In the genomic region with DNA sequence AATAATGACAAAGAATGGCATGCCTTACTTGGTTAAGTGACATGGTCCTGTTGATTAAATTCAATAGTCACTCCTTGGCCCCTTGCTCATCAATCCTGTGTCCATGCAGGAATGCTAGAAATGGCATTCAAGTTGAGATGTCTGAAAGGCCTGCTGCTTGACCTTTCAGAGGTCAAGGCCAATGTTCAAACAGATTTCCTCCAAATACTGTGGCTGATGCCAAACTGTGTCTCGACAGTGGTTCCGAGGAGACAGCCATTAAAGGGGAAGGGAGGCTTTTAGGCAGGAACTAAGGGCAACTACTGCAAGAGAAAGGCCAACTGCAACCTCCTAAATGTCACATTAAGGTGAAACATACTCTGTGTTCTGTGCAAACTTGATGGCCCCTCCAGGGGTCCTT, we compare ENCODE assay signal across 27 mouse cellular contexts.
"Had no signal": no experiment of that assay in that cellular context is flagged by ENCODE, and none has a peak within 500 bp of the region (broad histone marks: within the 10 kb centered on the region; RNA-seq: fewer than 3 reads in every experiment).

No protein-coding gene starts in this region.

- H3K4me1 ChIP-seq: heart, embryonic 10.5 days; heart, embryonic 12.5 days; hindbrain, embryonic 13.5 days; intestine, embryonic 15.5 days; liver, embryonic 13.5 days; liver, embryonic 15.5 days had no signal

- H3K36me3 ChIP-seq: heart, embryonic 10.5 days; heart, embryonic 12.5 days; hindbrain, embryonic 13.5 days; hindbrain, embryonic 15.5 days; intestine, embryonic 15.5 days; limb, embryonic 10.5 days; limb, embryonic 12.5 days; liver, embryonic 13.5 days; liver, embryonic 15.5 days had no signal

- H3K4me3 ChIP-seq: gastrocnemius, adult 2 months; heart, embryonic 10.5 days; heart, embryonic 12.5 days; hindbrain, embryonic 13.5 days; hindbrain, embryonic 15.5 days; intestine, embryonic 15.5 days; left cerebral cortex, adult 2 months; limb, embryonic 10.5 days; limb, embryonic 12.5 days; liver, embryonic 13.5 days; liver, embryonic 15.5 days had no signal

- DNase-seq: gastrocnemius, adult 2 months; gastrocnemius, postnatal 10 days; gastrocnemius, postnatal 25 days; heart, adult 18-20 months; heart, postnatal 10 days; heart, postnatal 4 days; kidney, adult 18-20 months; kidney, adult 8-10 months; kidney, postnatal 14 days; kidney, postnatal 36 days; layer of hippocampus, adult 9-11 months; layer of hippocampus, postnatal 36 days; liver; liver, embryonic 13.5 days; liver, postnatal 0 days had no signal

- H3K27me3 ChIP-seq: heart, embryonic 12.5 days; hindbrain, embryonic 13.5 days; hindbrain, embryonic 15.5 days; intestine, embryonic 15.5 days; limb, embryonic 12.5 days; liver, embryonic 13.5 days; liver, embryonic 15.5 days had no signal

- H3K27ac ChIP-seq: gastrocnemius, adult 2 months; heart, embryonic 10.5 days; hindbrain, embryonic 13.5 days; intestine, embryonic 15.5 days; left cerebral cortex, adult 2 months; limb, embryonic 10.5 days; limb, embryonic 12.5 days; liver, embryonic 13.5 days; liver, embryonic 15.5 days had no signal

- H3K4me2 ChIP-seq: heart, embryonic 12.5 days; hindbrain, embryonic 13.5 days; hindbrain, embryonic 15.5 days; intestine, embryonic 15.5 days; limb, embryonic 12.5 days; liver, embryonic 11.5 days; liver, embryonic 13.5 days; liver, embryonic 15.5 days had no signal

- H3K9ac ChIP-seq: heart, embryonic 12.5 days; hindbrain, embryonic 13.5 days; hindbrain, embryonic 15.5 days; intestine, embryonic 15.5 days; limb, embryonic 12.5 days; liver, embryonic 13.5 days; liver, embryonic 15.5 days; liver, postnatal 0 days had no signal

- ATAC-seq: inflammation-experienced regulatory T-cells, adult 6 months; intestine, embryonic 15.5 days; intestine, postnatal 0 days; liver, postnatal 0 days had no signal

- H3K9me3 ChIP-seq: heart, embryonic 10.5 days; heart, embryonic 12.5 days; hindbrain, embryonic 13.5 days; hindbrain, embryonic 15.5 days; intestine, embryonic 15.5 days; limb, embryonic 10.5 days; limb, embryonic 12.5 days; liver, embryonic 13.5 days; liver, embryonic 15.5 days had no signal
